Mouse (Mus musculus) CH12.LX (cell line): Measurements from ENCODE around the gene Rufy1.

Experiments used
- CTCF ChIP-seq, 2 experiments: IDR thresholded peaks in 1 of 2; conservative IDR thresholded peaks in 1 of 2; 2 replicates each; pipeline ENCODE4 v1.5.1; 2011 to 2012; ENCODE audit warnings: low read depth in 2 of 2, low read length in 2 of 2, improper control_type of control experiment in 1 of 2, inconsistent platforms in 1 of 2, mild to moderate bottlenecking in 1 of 2, moderate library complexity in 1 of 2
- MEF2A ChIP-seq: IDR thresholded peaks from 2 replicates; pipeline ENCODE4 v1.6.1; 2014; ENCODE audit warnings: low read depth, mild to moderate bottlenecking, inconsistent platforms, low read length, improper control_type of control experiment, borderline replicate concordance

- TF ChIP-seq CTCF (conservative IDR thresholded peaks at IDR 0.05 in 1 of 2, IDR thresholded peaks at IDR 0.05 in 1 of 2; ENCODE audit: low read depth in 2 of 2, low read length in 2 of 2), result no peak
- no peak for TF ChIP-seq MEF2A
Observed at GRCm38 (mm10) chr11:50421934-50422780, 8.8 kb downstream of the Rufy1 start.
